Mouse (Mus musculus) ES-E14 (cell line): ENCODE results near the gene Col28a1. TPM values are rescaled to one million over a fixed set of nuclear protein-coding genes. Genes with fewer than 3 reads are reported as not detected.

Experiments used
- DNase-seq: peaks from one replicate; pipeline ENCODE4 v3.0.0-alpha.2; 2013; ENCODE audit warnings: low read depth, low spot score
- H3K27ac ChIP-seq: 2 replicates; pipeline ENCODE4 v1.5.1; 2012; ENCODE audit warnings: low read depth, mild to moderate bottlenecking, low read length, moderate library complexity, mixed read lengths; ENCODE audit not compliant: poor library complexity, insufficient read depth, severe bottlenecking
- H3K36me3 ChIP-seq: 2 replicates; pipeline ENCODE4 v1.6.1; 2012; ENCODE audit warnings: mild to moderate bottlenecking, low read length, moderate library complexity, mixed read lengths; ENCODE audit not compliant: control insufficient read depth, poor library complexity, insufficient read depth, severe bottlenecking
- H3K4me1 ChIP-seq, 2 experiments: fragments of 150-350 bp in 1 of 2; sonication (generic) in 1 of 2; 2 replicates each; pipeline ENCODE4 v1.6.1; 2012; ENCODE audit warnings: low read length in 2 of 2, mild to moderate bottlenecking in 1 of 2, mixed read lengths in 1 of 2; ENCODE audit not compliant: control insufficient read depth in 2 of 2, insufficient read depth in 2 of 2, poor library complexity in 1 of 2
- H3K4me3 ChIP-seq, 2 experiments: fragments of 150-350 bp in 1 of 2; sonication (generic) in 1 of 2; 2 replicates each; pipeline ENCODE4 v1.5.1; 2012; ENCODE audit warnings: low read length in 2 of 2, low read depth in 1 of 2, mild to moderate bottlenecking in 1 of 2, mixed read lengths in 1 of 2; ENCODE audit not compliant: insufficient read depth in 1 of 2, poor library complexity in 1 of 2, severe bottlenecking in 1 of 2
- H3K9ac ChIP-seq: 2 replicates; pipeline ENCODE4 v1.6.1; 2012; ENCODE audit warnings: low read depth, mild to moderate bottlenecking, low read length, mixed read lengths; ENCODE audit not compliant: poor library complexity, insufficient read depth, severe bottlenecking
- H3K9me3 ChIP-seq: fragments of 150-350 bp; sonication (generic); 2 replicates; pipeline ENCODE4 v1.6.1; 2012; ENCODE audit warnings: low read depth, mild to moderate bottlenecking, low read length; ENCODE audit not compliant: control insufficient read depth, insufficient read depth
- CHD2 ChIP-seq: IDR thresholded peaks from 2 replicates; pipeline ENCODE4 v1.6.1; 2014; ENCODE audit warnings: mild to moderate bottlenecking, low read depth, low read length, inconsistent platforms
- HCFC1 ChIP-seq: IDR thresholded peaks from 2 replicates; pipeline ENCODE4 v1.6.1; 2012; ENCODE audit warnings: low read length, inconsistent platforms, borderline replicate concordance; ENCODE audit not compliant: insufficient read depth
- MAFK ChIP-seq: IDR thresholded peaks from 2 replicates; pipeline ENCODE4 v1.6.1; 2014; ENCODE audit warnings: mild to moderate bottlenecking, low read depth, low read length, inconsistent platforms; ENCODE audit not compliant: insufficient read depth
- ZC3H11A ChIP-seq: IDR thresholded peaks from 2 replicates; pipeline ENCODE4 v1.6.1; 2012; ENCODE audit warnings: low read depth, mild to moderate bottlenecking, inconsistent platforms, low read length, borderline replicate concordance
- ZNF384 ChIP-seq: IDR thresholded peaks from 2 replicates; pipeline ENCODE4 v1.6.1; 2012; ENCODE audit warnings: low read depth, low read length, inconsistent platforms
- in situ Hi-C, 2 experiments: fragments of 600-800 bp; cut with MboI; formaldehyde crosslinking; loops; one replicate each; pipeline ENCODE4 v1.15.1; 2025; ENCODE audit warnings: low sequenced_read_pairs in 2 of 2, inconsistent platforms in 1 of 2; ENCODE audit not compliant: unreplicated experiment in 2 of 2
- total RNA-seq: library from RNA; depleted of rRNA; stranded (reverse); fragments of 300-350 nt; gene quantifications from 2 replicates; pipeline ENCODE4 v1.2.3, GENCODE M21; 2012

The Col28a1 gene
- total RNA-seq, 1 experiment = not detected

- Histone ChIP-seq H3K27ac (no peak overlapping the region), H3K4me1 (no peaks in the 10 kb centered on the region), H3K9me3 (no peaks in the 10 kb centered on the region), H3K4me3 (no peak overlapping the region), H3K9ac (no peak overlapping the region), H3K36me3 (no peaks in the 10 kb centered on the region)
- TF ChIP-seq ZNF384 (no peak), CHD2 (no peak), MAFK (no peak), HCFC1 (no peak), ZC3H11A (no peak)
- no peak for DNase-seq
- in situ Hi-C loops = no loop called here
Observed at GRCm38 (mm10) chr6:8105870-8106706, 86.3 kb downstream of the Col28a1 start.

- Histone ChIP-seq H3K36me3 (no peaks in the 10 kb centered on the region), H3K9ac (no peak overlapping the region), H3K9me3 (no peaks in the 10 kb centered on the region), H3K27ac (no peak overlapping the region), H3K4me3 (no peak overlapping the region), H3K4me1 (no peaks in the 10 kb centered on the region)
- TF ChIP-seq ZC3H11A (no peak), MAFK (no peak), CHD2 (no peak), HCFC1 (no peak), ZNF384 (no peak)
- DNase-seq = no peak
- in situ Hi-C loops = no loop called here
Observed at GRCm38 (mm10) chr6:8101224-8101623, 91.2 kb downstream of the Col28a1 start.

- no peaks in the 10 kb centered on the region for H3K4me1 ChIP-seq
- H3K9ac ChIP-seq = no peak overlapping the region
- in situ Hi-C loops = no loop called here
- DNase-seq = no peak
- H3K9me3 ChIP-seq = no peaks in the 10 kb centered on the region
- H3K36me3 ChIP-seq = no peaks in the 10 kb centered on the region
- no peak overlapping the region for H3K4me3 ChIP-seq
- H3K27ac ChIP-seq = no peak overlapping the region
- TF ChIP-seq ZNF384 (no peak), ZC3H11A (no peak), HCFC1 (no peak), CHD2 (no peak), MAFK (no peak)
Observed at GRCm38 (mm10) chr6:8095856-8096255, 96.6 kb downstream of the Col28a1 start.

GRCm38 (mm10) chr6:8094160-8094953, 98.1 kb downstream of the Col28a1 start:
- DNase-seq = no peak
- no peak for TF ChIP-seq MAFK
- TF ChIP-seq CHD2 = no peak
- TF ChIP-seq ZNF384 = no peak
- no peak for TF ChIP-seq HCFC1
- TF ChIP-seq ZC3H11A = no peak
- Histone ChIP-seq H3K9ac (no peak overlapping the region), H3K9me3 (no peaks in the 10 kb centered on the region), H3K27ac (no peak overlapping the region), H3K4me3 (no peak overlapping the region), H3K4me1 (no peaks in the 10 kb centered on the region), H3K36me3 (no peaks in the 10 kb centered on the region)
- in situ Hi-C loops = no loop called here

- Histone ChIP-seq H3K9me3 (no peaks in the 10 kb centered on the region), H3K27ac (no peak overlapping the region), H3K9ac (no peak overlapping the region), H3K4me3 (no peak overlapping the region), H3K36me3 (no peaks in the 10 kb centered on the region), H3K4me1 (no peaks in the 10 kb centered on the region)
- in situ Hi-C loops = no loop called here
- no peak for TF ChIP-seq HCFC1
- TF ChIP-seq CHD2 = no peak
- TF ChIP-seq MAFK = no peak
- no peak for TF ChIP-seq ZC3H11A
- no peak for TF ChIP-seq ZNF384
- DNase-seq = no peak
Observed at GRCm38 (mm10) chr6:8093556-8093955, 98.9 kb downstream of the Col28a1 start.
